Mouse (Mus musculus) right cerebral cortex, postnatal 14 days (tissue): Measurements from ENCODE around the gene Dusp11.
A peak's percentile ranks its signal among the peaks of the same experiment; 100 is the strongest.
"Not testable (repeated sequence)": the region's sequence is repeated elsewhere in the genome, so short reads cannot be mapped to it uniquely, and the experiment has no call there.

Source experiments
- DNase-seq: peaks from one replicate; pipeline ENCODE4 v3.0.0; 2022

The Dusp11 gene

GRCm38 (mm10) chr6:85934047-85934446 lies 27.4 kb downstream of the Dusp11 start:
- DNase-seq, result no peak

- DNase-seq, result no peak
These were observed 32.2 kb downstream of the Dusp11 start for GRCm38 (mm10) chr6:85929312-85929711.

- DNase-seq, result no peak
These were observed 33.7 kb downstream of the Dusp11 start for GRCm38 (mm10) chr6:85927476-85928464.

- DNase-seq, result no peak
These were observed 34.8 kb downstream of the Dusp11 start for GRCm38 (mm10) chr6:85926709-85927108.

GRCm38 (mm10) chr6:85923643-85924042 lies 37.8 kb downstream of the Dusp11 start:
- no peak for DNase-seq

- DNase-seq, result no peak
These were observed 42.1 kb downstream of the Dusp11 start for GRCm38 (mm10) chr6:85919401-85919800.

- not testable (repeated sequence) for DNase-seq
These were observed 43.1 kb downstream of the Dusp11 start for GRCm38 (mm10) chr6:85918341-85918740.

GRCm38 (mm10) chr6:85916596-85916995 lies 44.9 kb downstream of the Dusp11 start:
- DNase-seq, result no peak

GRCm38 (mm10) chr6:85915539-85916513 lies 45.6 kb downstream of the Dusp11 start, which contains the start of gene Nat8f1:
TSS of gene Nat8f1 (minus strand) at chr6:85915687.
- DNase-seq, result peak; percentile 76

GRCm38 (mm10) chr6:85915141-85915538 lies 46.3 kb downstream of the Dusp11 start:
- DNase-seq, result no peak

- no peak for DNase-seq
These were observed 49.9 kb downstream of the Dusp11 start, which contains the start of gene Tprkb for GRCm38 (mm10) chr6:85911587-85911986. TSS of gene Tprkb (plus strand) at chr6:85911865.

GRCm38 (mm10) chr6:85909704-85910103 lies 51.8 kb downstream of the Dusp11 start:
- DNase-seq, result no peak

GRCm38 (mm10) chr6:85908341-85908740 lies 53.1 kb downstream of the Dusp11 start:
- no peak for DNase-seq

GRCm38 (mm10) chr6:85906911-85907351 lies 54.5 kb downstream of the Dusp11 start:
- peak; percentile 32 for DNase-seq

- peak; percentile 79 for DNase-seq
These were observed 56.8 kb downstream of the Dusp11 start, which contains the start of gene Nat8f4 for GRCm38 (mm10) chr6:85904642-85905061. TSS of gene Nat8f4 (minus strand) at chr6:85904884.

- no peak for DNase-seq
These were observed 59.2 kb downstream of the Dusp11 start for GRCm38 (mm10) chr6:85902303-85902702.

GRCm38 (mm10) chr6:85898596-85899475 lies 62.6 kb downstream of the Dusp11 start:
- DNase-seq, result not testable (repeated sequence)

- not testable (repeated sequence) for DNase-seq
These were observed 66.3 kb downstream of the Dusp11 start for GRCm38 (mm10) chr6:85895061-85895648.
